In genomic region chr7:118179782-118180181, GRCm38 (mm10) we compare ENCODE assay signal across 18 mouse cellular contexts.
"Had no signal": no experiment of that assay in that cellular context is flagged by ENCODE, and none has a peak within 500 bp of the region (broad histone marks: within the 10 kb centered on the region; RNA-seq: fewer than 3 reads in every experiment).

No protein-coding gene starts in this region.

- H3K27me3 ChIP-seq: liver, embryonic 12.5 days; lung, embryonic 15.5 days; midbrain, embryonic 13.5 days; neural tube, embryonic 13.5 days; neural tube, embryonic 15.5 days had no signal

- H3K4me3 ChIP-seq: liver, embryonic 12.5 days; lung, embryonic 15.5 days; midbrain, embryonic 10.5 days; midbrain, embryonic 13.5 days; myocyte; neural tube, embryonic 13.5 days; neural tube, embryonic 15.5 days had no signal

- H3K9ac ChIP-seq: liver, embryonic 12.5 days; liver, embryonic 14.5 days; lung, embryonic 15.5 days; midbrain, embryonic 13.5 days; neural tube, embryonic 13.5 days; neural tube, embryonic 15.5 days had no signal

- H3K4me2 ChIP-seq: liver, embryonic 12.5 days; lung, embryonic 15.5 days; midbrain, embryonic 13.5 days; neural tube, embryonic 13.5 days; neural tube, embryonic 15.5 days had no signal

- H3K4me1 ChIP-seq: lung, embryonic 15.5 days; midbrain, embryonic 10.5 days; midbrain, embryonic 13.5 days; neural tube, embryonic 13.5 days; neural tube, embryonic 15.5 days had no signal

- ATAC-seq: liver, embryonic 12.5 days; midbrain, embryonic 13.5 days; midbrain, embryonic 16.5 days had no signal

- H3K27ac ChIP-seq: liver, embryonic 12.5 days; liver, embryonic 14.5 days; lung, embryonic 15.5 days; midbrain, embryonic 10.5 days; midbrain, embryonic 13.5 days; neural tube, embryonic 13.5 days; neural tube, embryonic 15.5 days had no signal

- DNase-seq: lung, postnatal 4 days; retina, postnatal 1 day; right cerebral cortex, adult 18-20 months; right cerebral cortex, postnatal 25 days; right cerebral cortex, postnatal 4 days; spleen, adult 18-20 months; thymus, adult 18-20 months; thymus, postnatal 14 days; thymus, postnatal 36 days had no signal

- H3K9me3 ChIP-seq: liver, embryonic 12.5 days; lung, embryonic 15.5 days; midbrain, embryonic 10.5 days; midbrain, embryonic 13.5 days; neural tube, embryonic 13.5 days; neural tube, embryonic 15.5 days had no signal
